Mouse (Mus musculus) kidney, adult 11 months (tissue): Measurements from ENCODE around the gene Pi4ka.

ENCODE experiments used
- DNase-seq: peaks from one replicate; pipeline ENCODE4 v3.0.0; 2022

Gene Pi4ka

DNA sequence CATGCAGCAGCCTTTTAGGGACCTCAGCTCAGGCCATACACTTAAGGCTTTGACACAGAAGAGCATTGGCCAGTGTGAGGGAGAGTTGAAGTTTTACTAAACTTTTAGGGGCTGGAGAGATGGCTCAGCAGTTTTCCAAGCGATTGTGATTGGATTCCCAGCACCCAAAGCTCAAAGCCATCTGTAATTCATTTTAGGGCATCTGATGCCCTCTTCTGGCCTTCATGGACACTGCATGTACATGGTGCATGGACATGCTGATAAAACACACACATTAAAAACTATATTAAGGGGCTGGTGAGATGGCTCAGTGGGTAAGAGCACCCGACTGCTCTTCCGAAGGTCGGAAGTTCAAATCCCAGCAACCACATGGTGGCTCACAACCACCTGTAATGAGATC is 135.0 kb downstream of the Pi4ka start:
- DNase-seq: peak; percentile 37

DNA sequence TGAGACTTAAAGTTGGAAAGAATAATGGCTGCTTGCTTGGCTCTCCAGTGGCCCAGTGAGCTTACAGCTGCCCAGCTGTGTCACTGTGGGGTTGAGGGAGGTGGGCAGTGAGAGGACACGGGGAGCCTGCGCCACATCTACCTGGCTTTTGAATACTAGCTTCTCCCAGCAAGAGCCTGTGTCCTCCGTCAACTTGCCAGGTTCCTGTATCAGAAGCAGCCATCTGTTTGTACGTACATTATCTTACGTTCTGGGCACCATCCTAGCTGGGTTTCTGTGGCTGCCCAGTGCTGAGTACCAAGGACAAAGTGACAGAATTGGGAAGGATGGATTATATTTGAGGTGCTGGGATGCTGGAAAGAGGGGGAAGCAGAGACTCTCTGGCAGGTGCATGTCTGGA is 136.2 kb downstream of the Pi4ka start:
- no peak for DNase-seq

DNA sequence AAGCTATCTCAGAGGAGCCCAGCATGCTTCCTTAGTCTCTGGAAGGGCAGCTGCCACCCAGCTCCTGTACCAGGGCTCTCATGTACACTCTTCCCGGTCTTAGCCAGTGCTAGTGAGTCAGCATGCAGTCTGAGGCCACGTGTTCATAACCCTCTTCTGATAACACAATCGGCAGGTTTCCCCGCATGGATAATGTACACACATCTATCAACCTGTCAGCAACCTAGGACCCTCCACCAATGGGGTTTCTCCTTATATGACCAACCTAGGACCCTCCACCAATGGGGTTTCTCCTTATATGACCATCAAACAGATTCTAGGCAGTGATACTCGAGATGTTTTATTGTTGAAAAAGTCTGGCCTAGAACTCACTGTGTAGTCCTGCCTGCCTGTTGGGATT is 138.2 kb downstream of the Pi4ka start:
- DNase-seq: no peak

DNA sequence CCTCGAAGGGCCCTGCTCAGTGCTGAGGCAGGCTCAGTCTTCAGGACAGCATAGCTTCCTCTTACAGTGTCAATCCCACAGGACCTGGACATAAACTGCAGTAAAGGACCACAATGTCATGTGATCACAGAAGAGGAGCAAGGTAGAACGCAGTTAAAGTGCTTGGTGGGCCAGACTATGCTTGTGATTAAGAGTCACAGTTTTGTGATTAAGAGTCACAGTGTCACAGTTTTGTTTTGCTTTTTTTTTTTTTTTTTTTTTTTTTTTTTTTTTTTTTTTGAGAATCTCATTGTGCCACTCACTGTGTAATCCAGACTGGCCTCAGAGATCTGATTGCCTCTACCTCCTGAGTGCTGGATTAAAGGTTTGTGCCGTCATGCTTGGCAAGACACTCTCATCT is 140.0 kb downstream of the Pi4ka start:
- DNase-seq: no peak

DNA sequence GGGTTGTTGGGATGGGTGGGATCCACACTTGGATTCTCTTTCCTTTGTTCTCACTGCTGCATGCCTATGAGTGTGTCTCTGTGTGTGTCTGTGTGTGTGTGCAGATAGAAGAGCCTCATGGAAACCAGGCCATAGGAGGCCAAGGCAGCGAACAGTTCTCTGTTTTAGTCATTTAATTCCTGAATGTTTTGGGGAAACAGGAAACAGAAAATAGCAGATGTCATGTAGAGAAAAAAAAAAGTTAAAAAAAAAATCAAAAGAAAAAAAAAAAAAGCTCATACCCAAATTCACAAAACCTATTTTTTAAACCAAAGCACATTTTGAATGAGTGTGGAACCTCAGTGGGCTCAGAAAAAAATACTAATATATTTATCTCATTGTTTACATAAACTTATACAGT is 144.8 kb downstream of the Pi4ka start:
- no peak for DNase-seq

DNA sequence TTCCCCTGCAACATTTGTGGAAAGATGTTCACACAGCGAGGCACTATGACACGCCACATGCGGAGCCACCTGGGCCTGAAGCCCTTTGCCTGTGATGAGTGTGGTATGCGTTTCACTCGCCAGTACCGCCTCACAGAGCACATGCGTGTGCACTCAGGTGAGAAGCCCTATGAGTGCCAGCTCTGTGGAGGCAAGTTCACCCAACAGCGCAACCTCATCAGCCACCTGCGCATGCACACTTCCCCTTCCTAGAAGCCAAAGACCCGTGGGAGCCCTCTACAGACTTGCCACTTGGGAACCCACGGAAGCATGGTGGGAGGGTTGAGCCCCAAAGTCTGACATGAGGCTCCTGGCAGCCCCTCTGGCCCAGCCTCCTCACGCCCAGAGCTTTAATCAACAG is 147.2 kb downstream of the Pi4ka start:
- no peak for DNase-seq

DNA sequence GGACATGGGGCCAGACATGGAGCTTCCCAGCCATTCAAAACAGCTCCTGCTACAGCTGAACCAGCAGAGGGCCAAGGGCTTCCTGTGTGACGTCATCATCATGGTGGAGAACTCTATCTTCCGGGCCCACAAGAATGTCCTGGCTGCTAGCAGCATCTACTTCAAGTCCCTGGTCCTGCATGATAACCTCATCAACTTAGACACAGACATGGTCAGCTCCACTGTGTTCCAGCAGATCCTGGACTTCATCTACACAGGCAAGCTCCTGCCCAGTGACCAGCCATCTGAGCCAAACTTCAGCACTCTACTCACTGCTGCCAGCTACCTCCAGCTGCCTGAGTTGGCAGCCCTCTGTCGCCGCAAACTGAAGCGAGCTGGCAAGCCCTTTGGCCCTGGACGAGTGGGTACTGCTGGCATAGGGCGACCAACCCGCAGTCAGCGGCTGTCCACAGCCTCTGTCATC is 148.7 kb downstream of the Pi4ka start:
- DNase-seq: peak; percentile 39

DNA sequence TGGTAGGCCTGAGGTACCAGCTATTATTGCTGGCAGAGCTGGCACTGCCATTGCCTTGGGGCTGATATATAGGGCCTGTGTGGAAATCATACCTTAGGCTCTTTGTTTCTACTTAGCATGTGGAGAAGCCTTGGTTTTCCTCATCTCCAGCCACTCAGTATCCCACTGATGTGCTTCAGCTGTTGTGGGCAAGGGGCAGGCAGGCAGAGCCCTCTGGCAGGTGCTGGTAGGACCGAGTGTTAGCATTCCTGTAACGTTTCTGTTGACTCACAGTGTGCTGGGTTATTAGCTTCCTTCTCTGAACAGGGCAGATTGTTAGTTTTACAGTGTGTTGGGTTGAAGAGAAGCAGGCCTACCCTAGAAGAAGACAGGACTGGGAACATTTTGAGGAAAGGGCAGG is 150.8 kb downstream of the Pi4ka start:
- DNase-seq: no peak

DNA sequence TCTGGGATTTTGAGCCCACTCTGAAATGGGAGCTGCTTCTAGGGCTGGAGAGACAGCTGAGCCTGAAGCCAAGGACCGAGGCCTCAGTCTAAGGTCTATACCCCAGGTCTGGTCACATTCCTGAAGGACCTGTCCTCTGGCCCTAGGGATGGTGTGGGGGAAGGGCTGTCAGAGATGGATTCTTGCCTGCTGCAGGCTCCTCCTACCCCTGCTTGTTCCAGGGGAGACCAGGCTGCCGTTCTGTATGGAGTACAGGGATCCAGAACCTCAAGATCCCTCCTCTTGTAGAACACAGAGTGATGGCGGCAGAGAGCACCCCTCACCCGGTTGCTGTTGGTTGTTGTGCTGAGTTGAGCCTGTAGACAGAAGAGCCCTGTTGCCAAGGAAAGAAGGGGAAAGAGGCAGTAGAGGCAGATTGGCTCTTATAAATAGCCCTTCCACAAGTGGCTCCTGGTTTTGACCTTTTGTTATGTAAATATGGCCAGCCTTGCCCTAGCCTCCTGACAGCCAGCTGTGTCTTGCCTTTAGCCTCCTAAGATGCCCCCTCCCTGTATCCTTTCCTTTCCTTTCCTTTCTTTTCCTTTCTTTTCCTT is 152.0 kb downstream of the Pi4ka start:
- DNase-seq: peak; percentile 43

DNA sequence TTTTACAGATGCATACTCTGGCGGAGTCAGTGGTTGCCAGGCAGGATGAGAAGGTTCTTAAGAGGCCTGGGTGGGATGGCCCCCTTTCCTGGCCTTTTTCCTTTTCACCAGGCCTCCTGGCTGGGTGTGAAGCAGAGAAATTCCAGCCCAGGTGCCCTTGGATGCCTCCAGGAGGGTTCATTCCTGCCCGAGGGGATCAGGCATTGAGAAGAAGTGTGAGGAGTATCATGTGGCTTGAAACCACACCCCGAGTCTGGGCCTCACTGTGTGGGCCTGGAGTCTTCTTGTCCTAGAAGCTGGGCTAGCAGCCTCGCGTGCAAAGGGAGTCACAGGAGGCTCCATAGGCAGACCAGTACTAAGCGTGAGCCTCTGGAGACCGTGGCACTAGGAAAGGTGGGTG is 153.3 kb downstream of the Pi4ka start:
- DNase-seq: no peak

DNA sequence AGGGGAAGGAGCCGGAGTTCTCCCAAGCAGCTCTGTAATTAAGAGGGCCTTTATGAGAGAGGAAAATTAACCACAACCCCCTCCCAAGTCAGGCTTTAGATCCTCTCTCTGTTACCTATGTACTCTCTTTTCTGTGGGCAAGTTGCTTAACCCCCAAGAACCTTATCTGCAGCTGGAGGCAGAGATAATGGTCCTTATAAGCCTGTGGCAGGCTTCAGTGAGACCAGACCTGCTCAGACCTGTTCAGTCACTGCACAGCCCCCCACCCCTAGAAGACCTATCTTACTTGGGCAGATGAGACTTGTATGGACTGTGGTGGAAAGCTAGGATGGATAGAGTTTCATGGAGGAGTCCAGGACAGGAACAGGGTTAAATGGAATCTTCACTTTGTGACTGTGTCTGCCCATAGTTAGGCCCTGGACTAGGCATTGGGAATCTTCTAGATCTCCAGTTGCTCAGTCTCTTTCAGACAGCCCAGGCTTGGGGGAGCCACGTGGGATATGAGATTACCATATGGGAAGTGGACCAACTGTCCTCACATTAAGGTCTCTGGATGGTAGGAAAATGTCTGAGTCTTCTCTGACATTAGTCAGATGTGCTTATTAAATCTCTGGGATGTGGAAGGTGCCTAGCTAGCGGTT is 153.9 kb downstream of the Pi4ka start:
- no peak for DNase-seq

DNA sequence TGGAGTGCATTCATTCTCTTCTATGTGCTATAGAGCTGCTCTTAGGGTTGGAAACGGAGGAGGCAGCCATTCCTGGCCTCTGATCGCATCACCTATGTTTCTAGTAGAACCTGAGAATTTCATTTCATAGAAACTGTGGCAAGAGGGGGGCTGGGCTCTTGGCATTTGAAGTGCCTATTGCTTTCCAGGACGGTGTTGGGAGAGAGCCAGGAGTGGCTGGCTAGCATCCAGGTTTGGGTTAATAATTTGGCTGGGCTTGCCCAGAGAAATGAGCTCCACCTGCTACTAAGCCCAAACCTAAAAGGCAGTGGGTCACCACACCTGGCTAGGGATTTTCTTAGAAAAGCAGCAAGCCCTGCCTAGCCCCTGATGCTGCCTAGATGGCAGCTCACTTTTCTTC is 154.6 kb downstream of the Pi4ka start:
- peak; percentile 94 for DNase-seq

DNA sequence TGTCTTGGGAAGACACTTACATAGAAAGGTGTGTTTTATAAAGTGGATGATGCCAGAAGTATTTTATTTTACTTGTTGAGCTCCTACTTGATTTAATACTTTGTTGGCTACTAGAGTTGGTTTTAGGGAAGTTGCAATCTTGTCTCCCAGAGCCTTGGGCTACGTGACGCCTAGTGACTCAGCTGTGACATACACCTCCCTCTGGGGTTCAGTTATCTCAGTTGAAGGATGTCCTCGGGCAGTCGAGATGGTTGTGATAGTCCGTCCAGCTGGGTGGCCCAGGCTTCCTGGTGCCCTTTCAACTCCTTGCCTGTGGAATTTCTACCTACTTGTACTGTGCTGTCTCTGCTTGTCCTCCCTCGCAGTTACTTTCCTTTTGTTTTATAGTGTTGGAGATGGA is 157.0 kb downstream of the Pi4ka start:
- no peak for DNase-seq

DNA sequence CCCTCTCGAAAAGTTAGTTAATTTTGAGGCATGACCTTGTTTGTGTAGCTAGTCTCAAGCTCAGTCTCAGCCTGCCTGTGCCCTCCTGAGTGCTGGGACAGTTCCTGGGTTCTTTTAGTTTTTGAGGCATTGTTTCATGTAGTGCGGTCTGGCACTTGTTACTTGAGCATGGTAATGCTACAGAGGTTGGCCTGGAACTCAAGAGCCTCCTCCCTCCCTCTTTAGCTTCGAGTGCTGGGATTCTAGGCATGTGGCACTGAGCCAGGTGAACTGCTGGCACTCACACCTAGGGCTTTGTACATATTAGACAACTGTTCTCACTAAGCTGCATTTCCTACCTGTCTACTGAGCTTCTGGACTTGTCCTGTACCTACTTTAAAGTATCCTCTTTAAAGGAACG is 158.4 kb downstream of the Pi4ka start:
- peak; percentile 77 for DNase-seq

DNA sequence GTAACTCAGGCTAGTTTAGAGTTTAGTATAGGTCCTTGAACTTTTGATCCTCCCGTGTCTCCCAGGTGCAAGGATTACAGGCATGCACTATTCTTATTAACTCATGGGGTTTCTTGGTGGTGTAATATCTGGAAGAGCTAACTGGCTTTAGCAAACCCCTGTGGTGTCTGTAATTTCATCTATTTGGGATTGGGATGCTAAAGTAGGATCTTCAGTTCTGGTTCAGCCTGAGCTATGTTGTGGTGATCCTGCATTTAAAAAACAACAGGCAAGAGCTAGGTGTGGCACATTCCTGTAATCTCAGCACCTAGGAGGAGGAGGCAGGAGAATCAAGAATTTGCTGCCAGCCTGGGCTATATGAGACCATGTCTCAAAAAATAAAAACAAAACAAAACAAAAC is 161.1 kb downstream of the Pi4ka start:
- DNase-seq: no peak

DNA sequence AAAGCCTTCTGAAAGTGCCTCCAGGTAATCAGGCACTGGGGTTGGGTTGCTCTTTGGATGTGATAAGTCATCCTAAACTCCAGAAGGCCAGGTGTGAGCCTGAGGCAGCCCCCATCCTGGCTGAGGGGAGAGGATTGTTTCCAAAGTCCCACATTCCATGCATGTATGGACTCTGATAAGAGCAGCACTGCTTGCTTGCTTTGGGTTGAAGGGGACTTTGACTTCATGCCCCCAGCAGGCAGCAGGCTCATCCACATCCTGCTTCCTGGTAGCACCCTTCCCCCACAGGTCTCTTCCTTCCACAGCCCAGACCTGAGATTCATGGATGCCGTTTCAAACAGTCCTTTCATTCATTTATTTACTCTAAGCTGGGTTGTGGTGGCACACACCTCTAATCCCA is 162.4 kb downstream of the Pi4ka start:
- DNase-seq: no peak

DNA sequence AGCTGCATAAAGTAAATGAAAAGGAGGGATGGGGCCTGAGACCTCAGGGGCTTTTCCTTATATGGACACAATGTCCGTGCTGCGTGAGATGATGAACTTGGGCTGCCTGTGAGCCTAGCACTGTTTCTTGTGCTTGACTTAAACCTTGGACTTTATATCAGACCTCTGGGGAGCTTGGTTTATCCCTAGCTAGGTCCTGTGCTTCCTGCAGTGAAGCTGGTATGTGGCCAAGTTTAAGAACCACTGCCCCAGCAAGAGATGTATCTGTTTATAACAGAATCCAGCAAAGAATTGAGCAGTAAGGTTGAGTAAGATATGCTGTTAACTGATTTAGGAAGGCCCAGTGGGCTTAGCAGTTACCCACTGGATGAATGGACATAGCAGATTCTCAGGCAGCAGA is 166.7 kb downstream of the Pi4ka start:
- DNase-seq: peak; percentile 40

DNA sequence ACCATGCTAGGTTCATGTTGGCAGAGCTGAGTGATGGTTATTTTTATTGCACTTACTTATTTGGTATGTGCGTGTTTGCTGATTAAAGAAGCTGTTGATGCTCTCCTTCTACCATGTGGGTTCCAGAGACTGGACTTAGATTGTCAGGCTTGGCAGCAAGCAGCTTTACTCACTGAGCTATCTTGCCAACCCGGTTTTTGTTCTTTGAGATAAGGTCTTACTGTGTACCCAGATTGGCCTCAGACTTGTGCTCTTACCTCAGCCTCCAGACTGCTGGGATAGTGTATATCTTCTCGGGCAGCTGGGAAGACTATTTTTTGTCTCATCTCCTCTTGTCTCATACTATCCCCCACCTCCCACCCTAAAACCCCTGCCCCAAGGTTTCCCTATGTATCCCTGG is 168.5 kb downstream of the Pi4ka start:
- no peak for DNase-seq

DNA sequence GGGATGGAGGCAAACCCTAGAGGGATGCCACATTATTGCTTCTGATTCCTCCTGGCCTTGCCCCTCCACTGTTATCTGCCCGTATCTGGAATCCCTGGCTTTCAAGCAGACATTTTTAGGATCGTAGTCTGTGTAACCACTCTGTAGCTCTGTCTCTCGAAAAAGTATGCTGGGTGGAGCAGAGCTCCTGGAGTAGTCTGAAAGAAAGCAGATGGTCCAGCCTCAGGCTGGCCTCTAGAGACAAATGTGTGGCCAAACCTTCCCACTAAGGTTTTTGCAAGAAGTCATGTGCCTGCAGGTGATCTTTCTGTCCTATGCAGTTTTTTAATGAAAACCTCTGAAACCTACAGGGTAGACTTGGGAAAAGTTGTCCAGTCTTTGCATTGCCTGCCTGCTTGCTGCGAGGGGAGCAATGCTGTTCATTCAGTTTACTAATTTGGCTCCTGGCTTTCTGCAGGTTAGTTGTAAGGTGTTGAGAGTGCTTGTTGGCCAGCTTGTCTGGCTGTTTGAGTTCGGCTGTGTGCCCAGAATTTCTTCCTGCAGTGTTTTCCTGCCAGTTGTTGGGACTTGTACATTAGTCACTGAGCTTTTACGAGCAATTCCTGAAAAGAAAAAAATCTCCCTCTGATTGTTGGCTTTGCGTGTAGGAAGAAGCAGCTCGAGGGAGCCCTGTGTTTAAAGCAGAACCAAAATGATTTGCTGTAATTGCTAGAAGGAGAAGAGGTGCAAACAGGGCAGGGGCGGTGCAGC is 171.0 kb downstream of the Pi4ka start:
- DNase-seq: peak; percentile 58

DNA sequence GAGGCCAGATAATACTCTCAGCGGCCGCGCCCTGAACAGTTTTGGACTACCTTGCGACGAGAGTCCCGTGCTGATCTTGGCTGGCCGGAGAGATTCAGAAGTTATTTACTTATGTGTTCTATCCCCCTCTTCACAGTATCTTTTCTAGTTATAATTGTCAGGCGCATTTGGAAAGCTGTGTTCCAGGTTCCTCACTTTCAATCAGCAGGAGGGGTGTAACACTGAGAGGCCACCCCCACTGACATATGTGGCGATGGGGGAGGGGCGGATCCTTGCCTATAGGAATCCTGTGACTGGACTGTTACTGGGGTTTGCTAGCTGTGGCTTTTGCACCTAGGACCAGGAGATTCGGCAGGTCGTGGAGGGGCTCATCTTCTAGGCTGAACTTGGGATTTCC is 171.6 kb downstream of the Pi4ka start:
- DNase-seq: no peak

DNA sequence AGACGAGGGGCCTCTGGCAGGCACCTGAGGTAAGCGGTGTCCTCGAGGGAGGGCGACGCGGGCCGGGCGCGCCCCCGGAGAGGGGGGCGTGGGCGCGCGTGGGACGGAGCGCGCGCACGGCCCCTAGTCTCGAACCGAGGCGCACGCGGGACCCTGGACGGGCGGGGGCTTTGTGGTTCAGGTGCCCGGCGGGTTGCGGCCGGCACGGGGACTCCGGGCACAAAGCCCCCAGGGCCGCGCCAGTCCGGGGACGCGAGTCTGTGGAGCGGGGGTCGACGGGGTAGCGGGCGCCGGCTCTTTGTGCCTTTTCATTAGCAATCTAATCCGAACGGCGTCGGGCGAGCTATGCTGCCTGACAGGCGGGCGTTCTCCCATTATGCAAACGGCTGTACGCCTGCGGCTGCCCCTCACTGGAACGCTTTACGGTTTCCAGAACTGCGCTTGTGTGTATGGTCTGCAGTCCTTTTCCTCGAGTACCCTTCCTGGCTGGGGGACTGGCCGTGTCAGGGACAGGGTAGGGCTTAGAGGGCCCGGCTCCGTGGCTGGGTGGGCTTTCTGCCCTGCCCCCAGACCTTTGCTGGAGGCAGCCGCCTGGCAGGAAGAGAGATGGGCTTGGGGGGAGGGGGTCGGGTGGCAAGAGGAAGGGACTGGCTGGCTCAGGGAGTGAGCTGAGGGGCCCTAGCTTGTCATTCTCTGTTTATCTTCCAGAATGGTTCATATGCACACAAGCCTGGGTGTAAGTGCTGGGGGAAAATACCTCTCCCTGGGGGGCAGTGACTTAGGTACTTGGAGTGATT is 172.2 kb downstream of the Pi4ka start:
- DNase-seq: peak; percentile 21

DNA sequence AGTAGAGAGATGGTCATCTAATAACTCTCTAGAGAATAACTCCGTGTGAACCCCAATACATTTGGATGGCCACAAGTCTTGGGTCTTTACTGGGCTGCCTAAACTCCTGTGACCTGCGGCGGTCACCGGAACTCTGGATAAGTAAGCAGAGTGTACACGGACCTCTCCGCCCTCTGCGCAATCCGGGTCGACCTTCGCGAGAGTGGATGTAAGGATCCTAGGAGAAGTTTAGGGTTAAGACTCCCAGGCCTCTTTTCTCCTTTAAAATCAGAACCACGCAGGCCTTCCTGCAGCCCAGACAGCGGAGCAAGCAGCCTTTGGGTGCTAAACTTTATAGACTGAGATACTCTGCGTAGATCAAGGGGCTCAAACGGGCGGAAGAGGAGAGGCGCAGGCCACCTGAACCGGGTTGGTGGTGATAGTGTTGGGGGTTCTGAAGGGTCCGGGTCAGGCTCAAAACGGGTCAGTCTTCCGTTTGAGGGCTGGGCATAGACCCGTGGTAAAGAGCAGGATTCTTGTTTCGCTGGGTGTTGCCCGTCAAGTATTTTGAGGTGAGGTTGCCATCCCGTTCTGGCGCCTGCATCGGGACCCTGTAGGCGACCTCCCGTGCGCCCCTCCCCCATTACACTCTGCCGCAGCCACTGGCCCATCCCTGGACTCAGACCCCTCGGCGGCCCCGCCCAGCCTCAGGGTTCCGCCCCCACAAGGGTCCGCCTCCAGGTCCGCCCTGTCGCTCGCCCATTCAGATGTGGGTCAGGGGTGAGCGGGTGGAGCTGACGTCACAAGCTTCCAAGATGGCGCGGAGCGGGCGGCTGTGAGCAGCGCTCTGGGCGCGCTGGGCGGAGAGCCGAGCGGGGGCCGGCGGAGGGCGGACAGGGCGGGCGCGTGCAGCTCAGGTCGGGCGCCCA is 173.1 kb downstream of the Pi4ka start, which contains the start of gene Hic2:
Gene Hic2, plus strand, starts transcription at position 779 of the 908 bp plus-strand sequence.
- DNase-seq: peak; percentile 96
